Mouse (Mus musculus): ENCODE data around the gene Serpina3i. TPM values are rescaled to one million over a fixed set of nuclear protein-coding genes. Genes with fewer than 3 reads are reported as not detected.

Gene Serpina3i
- 0.47 and 0.58 TPM in 2 replicates for polyA plus RNA-seq (2015; fragmentation: Nextera tagmentation; extraction: Ambion mirVana)

GRCm38 (mm10) chr12:104262863-104263262 lies at the start of gene Serpina3i:
Gene Serpina3i (plus strand): TSS chr12:104263122.

DNA sequence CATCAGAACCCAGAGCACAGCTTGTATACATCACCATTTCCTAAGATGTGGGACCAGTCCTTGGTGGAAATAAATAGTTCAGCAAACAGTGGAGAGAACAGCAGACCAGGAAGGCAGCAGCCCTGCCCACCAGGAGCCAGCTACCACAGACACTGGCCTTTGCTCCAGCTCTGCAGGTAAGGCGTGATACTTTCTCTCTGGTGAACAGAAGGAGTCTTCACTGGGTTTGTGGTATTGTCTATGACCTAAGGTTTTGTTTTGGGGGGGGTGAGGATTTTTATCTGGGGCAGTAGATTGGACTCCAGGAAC lies 48.5 kb upstream of the Serpina3i start, which contains the start of gene Serpina3f:
TSS of gene Serpina3f (plus strand) at position 100 of the 309 bp plus-strand sequence.

DNA sequence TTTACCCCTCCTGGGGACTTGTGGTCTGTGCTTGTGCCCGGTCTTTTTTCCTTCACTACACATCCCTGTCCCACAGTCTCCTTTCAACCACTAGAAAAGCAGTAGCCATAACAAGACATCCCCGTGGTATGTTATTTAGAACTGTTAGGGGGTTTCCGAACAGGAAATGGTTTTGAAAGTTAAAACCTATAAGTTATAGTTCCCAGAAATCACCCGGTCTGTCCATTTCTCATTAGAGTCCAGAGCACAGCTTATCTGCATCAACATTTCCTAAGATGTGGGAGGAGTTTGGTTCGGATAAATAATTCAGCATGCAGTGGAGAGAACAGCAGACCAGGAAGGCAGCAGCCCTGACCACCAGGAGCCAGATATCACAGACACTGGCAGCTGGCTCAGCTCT lies 27.0 kb upstream of the Serpina3i start, which contains the start of gene Serpina3g:
TSS of gene Serpina3g (plus strand) at position 331 of the 400 bp plus-strand sequence.

GRCm38 (mm10) chr12:104314253-104314652 lies 51.3 kb downstream of the Serpina3i start, which contains the start of gene Serpina3j:
Gene Serpina3j (plus strand): TSS chr12:104314553.

Other genes with a start within 250 kb of the Serpina3i start
- gene Serpina9, start 249.4 kb upstream of the Serpina3i start, polyA plus RNA-seq (2015; fragmentation: Nextera tagmentation; extraction: Ambion mirVana): 0.04 TPM in 1 of 2 replicates, not detected in the other
- not detected in 2 replicates for gene Serpina12, start 218.7 kb upstream of the Serpina3i start, polyA plus RNA-seq (2015; fragmentation: Nextera tagmentation; extraction: Ambion mirVana)
- not detected in 2 replicates for gene Serpina5, start 162.0 kb upstream of the Serpina3i start, polyA plus RNA-seq (2015; fragmentation: Nextera tagmentation; extraction: Ambion mirVana)
- gene Serpina3a, start 150.4 kb upstream of the Serpina3i start, polyA plus RNA-seq (2015; fragmentation: Nextera tagmentation; extraction: Ambion mirVana): not detected in 2 replicates
- 0.35 and 0.69 TPM in 2 replicates for gene Serpina3b, start 135.1 kb upstream of the Serpina3i start, polyA plus RNA-seq (2015; fragmentation: Nextera tagmentation; extraction: Ambion mirVana)
- gene Serpina3c, start 109.3 kb upstream of the Serpina3i start, polyA plus RNA-seq (2015; fragmentation: Nextera tagmentation; extraction: Ambion mirVana): 0.07 TPM in 2 replicates
- 0.66 and 0.78 TPM in 2 replicates for gene Serpina3f, start 48.6 kb upstream of the Serpina3i start, polyA plus RNA-seq (2015; fragmentation: Nextera tagmentation; extraction: Ambion mirVana)
- gene Serpina3g, start 26.9 kb upstream of the Serpina3i start, polyA plus RNA-seq (2015; fragmentation: Nextera tagmentation; extraction: Ambion mirVana): 18.5 and 19.8 TPM in 2 replicates
- not detected in 2 replicates for gene Serpina3j, start 51.4 kb downstream of the Serpina3i start, polyA plus RNA-seq (2015; fragmentation: Nextera tagmentation; extraction: Ambion mirVana)
- gene Serpina3k, start 75.4 kb downstream of the Serpina3i start, polyA plus RNA-seq (2015; fragmentation: Nextera tagmentation; extraction: Ambion mirVana): 0.16 TPM in 1 of 2 replicates, not detected in the other
- 0.10 and 0.46 TPM in 2 replicates for gene Serpina3m, start 75.4 kb downstream of the Serpina3i start, polyA plus RNA-seq (2015; fragmentation: Nextera tagmentation; extraction: Ambion mirVana)
- gene Serpina3n, start 143.6 kb downstream of the Serpina3i start, polyA plus RNA-seq (2015; fragmentation: Nextera tagmentation; extraction: Ambion mirVana): 0.13 and 0.30 TPM in 2 replicates
- not detected in 2 replicates for gene Gsc, start 210.2 kb downstream of the Serpina3i start, polyA plus RNA-seq (2015; fragmentation: Nextera tagmentation; extraction: Ambion mirVana)

Measured in spleen, postnatal 0 days (tissue).